Mouse (Mus musculus): ENCODE results near the gene Prrg1. TPM values are rescaled to one million over a fixed set of nuclear protein-coding genes. Genes with fewer than 3 reads are reported as not detected.

Prrg1 gene
- 6.1 and 7.3 TPM in 2 replicates for polyA plus RNA-seq (2015; fragmentation: Nextera tagmentation; extraction: Ambion mirVana)

DNA sequence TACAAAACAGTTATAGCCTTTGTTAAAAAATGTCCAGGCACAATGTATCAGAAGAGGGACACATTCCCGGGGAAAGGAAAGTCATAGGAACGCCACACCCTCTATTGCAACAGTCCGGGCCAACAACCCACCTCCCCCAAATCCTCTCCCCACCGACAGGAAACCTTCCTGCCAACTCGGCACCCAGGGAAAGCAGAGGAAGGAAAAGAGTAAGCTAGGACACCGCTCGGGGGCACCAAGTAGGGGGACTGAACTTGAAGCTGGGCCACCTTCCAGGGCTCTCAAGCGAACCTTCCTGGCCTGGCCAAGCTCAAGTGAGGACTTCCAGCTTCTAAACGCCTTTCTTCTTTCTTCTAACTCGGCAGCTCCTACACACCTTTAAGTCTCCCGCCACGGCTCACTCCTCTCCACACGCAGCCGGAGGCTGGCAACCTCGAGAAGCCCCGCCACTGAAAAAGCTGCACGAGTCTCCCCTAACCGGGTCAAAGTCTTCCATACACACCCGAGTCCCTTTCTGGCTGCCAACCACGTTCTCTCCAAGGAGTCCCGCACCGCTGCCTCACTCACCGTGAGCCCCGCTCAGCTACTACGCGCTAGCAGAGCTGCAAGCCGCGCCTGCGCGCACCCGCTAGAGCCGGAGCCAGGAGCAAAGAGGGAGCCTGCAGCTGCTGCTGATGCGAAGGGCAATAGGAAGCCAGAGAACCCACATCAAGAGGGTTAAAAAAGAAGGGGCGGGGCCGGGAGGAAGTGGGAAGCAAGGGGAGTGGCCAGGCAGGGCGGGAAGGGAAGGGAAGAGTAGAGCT is at the start of gene Prrg1:
Gene Prrg1 (minus strand): TSS at position 695 of the 803 bp plus-strand sequence.
- H3K4me3 ChIP-seq (replicated peaks), result peak within 1 kb of the TSS; percentile 53
- WGBS, result 15% methylated on average over 36 of the region's 36 CpGs

DNA sequence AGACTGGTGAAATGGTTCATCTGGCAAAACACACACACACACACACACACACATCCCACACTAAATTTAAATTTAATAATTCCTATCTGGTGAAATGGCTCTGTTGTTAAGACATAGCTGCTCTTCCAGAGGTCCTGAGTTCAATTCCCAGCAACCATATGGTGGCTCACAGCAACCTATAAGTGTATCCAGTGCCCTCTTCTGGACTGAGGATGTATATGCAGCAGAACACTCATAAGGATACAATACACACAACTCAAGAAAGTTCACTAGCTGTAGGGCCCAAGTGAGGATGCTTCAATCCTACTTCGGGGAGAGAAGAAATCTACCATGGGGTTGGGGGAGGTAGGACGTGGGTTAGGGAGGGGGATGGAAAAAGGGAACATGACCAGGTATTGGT is 22.1 kb upstream of the Prrg1 start:
- 70% methylated on average over 2 of the region's 2 CpGs for WGBS
- H3K9ac ChIP-seq (replicated peaks), result no peak overlapping the region

More for the DNA sequence above, at the start of gene Prrg1:
- Histone ChIP-seq H3K9ac (replicated peaks) (peak within 1 kb of the TSS; percentile 43), H3K9me3 (replicated peaks) (no peaks in the 10 kb centered on the region), H3K4me2 (peak within 1 kb of the TSS; percentile 51), H3K36me3 (no peaks in the 10 kb centered on the region), H3K27ac (replicated peaks) (peak within 1 kb of the TSS; percentile 83), H3K4me1 (no peaks in the 10 kb centered on the region), H3K27me3 (replicated peaks) (no peaks in the 10 kb centered on the region)
- peak; percentile 98 for ATAC-seq (ENCODE audit: low FRiP score)

DNA sequence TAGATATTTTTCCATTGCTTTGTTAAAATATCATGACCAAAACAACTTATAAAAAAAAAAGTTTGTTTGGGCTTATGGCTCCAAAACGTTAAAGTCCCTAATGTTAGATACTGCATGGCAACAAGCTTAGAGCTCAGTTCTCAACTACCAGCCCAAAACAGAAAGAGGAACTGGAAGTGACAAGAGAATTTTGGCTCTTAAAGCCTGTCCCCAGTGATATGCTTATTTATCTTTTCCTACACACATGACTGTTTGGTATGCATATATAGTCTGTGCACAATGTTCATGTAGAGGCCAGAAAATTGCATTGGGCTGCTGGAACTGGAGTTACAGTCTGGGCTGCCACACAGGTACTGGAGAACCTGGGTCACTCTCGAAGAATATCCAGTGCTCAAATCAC is 9.4 kb upstream of the Prrg1 start:
- H3K36me3 ChIP-seq, result no peaks in the 10 kb centered on the region
- no peak overlapping the region for H3K9ac ChIP-seq (replicated peaks)
- H3K9me3 ChIP-seq (replicated peaks), result no peaks in the 10 kb centered on the region
- H3K4me3 ChIP-seq (replicated peaks), result no peak overlapping the region
- H3K4me1 ChIP-seq, result no peaks in the 10 kb centered on the region
- no peak for ATAC-seq (ENCODE audit: low FRiP score)
- 73% methylated on average over 2 of the region's 2 CpGs for WGBS
- H3K27ac ChIP-seq (replicated peaks), result no peak overlapping the region
- H3K4me2 ChIP-seq, result no peak overlapping the region
- H3K27me3 ChIP-seq (replicated peaks), result no peaks in the 10 kb centered on the region

More for the DNA sequence above, 22.1 kb upstream of the Prrg1 start:
- no peak for ATAC-seq (ENCODE audit: low FRiP score)
- H3K4me1 ChIP-seq, result no peaks in the 10 kb centered on the region
- no peak overlapping the region for H3K27ac ChIP-seq (replicated peaks)
- no peaks in the 10 kb centered on the region for H3K36me3 ChIP-seq
- H3K4me2 ChIP-seq, result no peak overlapping the region
- H3K4me3 ChIP-seq (replicated peaks), result no peak overlapping the region
- H3K9me3 ChIP-seq (replicated peaks), result no peaks in the 10 kb centered on the region
- H3K27me3 ChIP-seq (replicated peaks), result no peaks in the 10 kb centered on the region

DNA sequence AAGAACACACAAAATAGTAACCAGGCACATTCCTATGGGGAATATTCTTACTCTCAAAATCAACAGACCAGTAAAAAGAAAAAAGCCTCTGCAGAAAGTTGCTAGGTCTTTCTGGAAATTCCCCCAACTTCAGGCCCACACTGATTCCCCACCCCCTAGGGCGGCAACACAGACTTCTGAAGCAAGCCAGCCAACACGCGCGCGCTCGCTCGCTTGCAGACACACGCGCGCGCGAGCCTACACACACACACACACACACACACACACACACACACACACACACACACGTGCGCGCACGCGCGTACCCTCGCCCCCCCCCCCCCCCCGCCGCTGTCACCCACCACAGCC is 868 bp downstream of the Prrg1 start:
- 23% methylated on average over 12 of the region's 21 CpGs for WGBS
- H3K9ac ChIP-seq (replicated peaks), result peak overlapping the region; percentile 43; the same call in 1 of the 2 replicates
- peak overlapping the region; percentile 53 for H3K4me3 ChIP-seq (replicated peaks)
- H3K4me1 ChIP-seq, result no peaks in the 10 kb centered on the region
- peak overlapping the region; percentile 51 for H3K4me2 ChIP-seq
- no peaks in the 10 kb centered on the region for H3K27me3 ChIP-seq (replicated peaks)
- ATAC-seq (ENCODE audit: low FRiP score), result peak; percentile 57
- no peaks in the 10 kb centered on the region for H3K36me3 ChIP-seq
- H3K9me3 ChIP-seq (replicated peaks), result no peaks in the 10 kb centered on the region
- H3K27ac ChIP-seq (replicated peaks), result peak overlapping the region; percentile 83

DNA sequence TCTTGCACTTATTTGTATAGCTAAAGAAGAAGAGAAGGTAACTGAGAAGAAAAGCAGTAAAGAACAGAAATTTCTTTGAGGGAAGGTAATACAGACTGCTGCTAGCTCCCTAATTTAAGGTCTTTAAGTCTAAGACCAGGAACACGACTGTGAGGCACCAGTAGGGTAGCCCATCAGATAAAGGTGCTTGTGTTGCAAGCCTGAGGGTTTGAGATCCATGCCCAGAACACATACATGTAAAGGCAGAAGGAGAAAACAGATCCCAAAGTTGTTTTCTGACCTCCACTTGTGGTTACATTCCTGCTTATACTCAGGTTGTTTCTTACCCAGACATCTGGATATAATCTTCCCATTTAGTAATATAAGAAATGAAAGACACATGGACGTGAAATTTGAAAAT is 20.2 kb downstream of the Prrg1 start:
- WGBS, result 65% methylated on average over 2 of the region's 2 CpGs
- H3K27me3 ChIP-seq (replicated peaks), result no peaks in the 10 kb centered on the region
- no peak overlapping the region for H3K4me3 ChIP-seq (replicated peaks)
- H3K4me2 ChIP-seq, result no peak overlapping the region
- H3K27ac ChIP-seq (replicated peaks), result no peak overlapping the region
- H3K36me3 ChIP-seq, result no peaks in the 10 kb centered on the region
- no peaks in the 10 kb centered on the region for H3K9me3 ChIP-seq (replicated peaks)
- H3K4me1 ChIP-seq, result no peaks in the 10 kb centered on the region
- no peak for ATAC-seq (ENCODE audit: low FRiP score)
- H3K9ac ChIP-seq (replicated peaks), result no peak overlapping the region

DNA sequence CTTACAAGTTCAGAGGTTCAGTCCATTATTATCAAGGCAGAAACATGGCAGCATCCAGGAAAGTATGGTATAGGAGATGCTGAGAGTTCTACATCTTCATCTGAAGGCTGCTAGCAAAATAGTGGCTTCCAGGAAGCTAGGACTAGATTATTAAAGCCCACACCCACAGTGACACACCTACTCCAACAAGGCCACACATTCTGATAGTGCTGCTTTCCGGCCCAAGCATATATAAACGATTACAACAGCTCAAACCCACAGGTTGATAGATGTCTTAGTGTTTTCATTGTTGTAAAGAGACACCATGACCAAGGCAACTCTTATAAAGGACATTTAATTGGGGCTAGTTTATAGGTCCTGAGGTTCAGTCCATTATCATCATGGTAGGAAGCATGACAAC is 30.3 kb downstream of the Prrg1 start:
- H3K9me3 ChIP-seq (replicated peaks), result no peaks in the 10 kb centered on the region
- H3K27ac ChIP-seq (replicated peaks), result no peak overlapping the region
- no peak overlapping the region for H3K4me3 ChIP-seq (replicated peaks)
- H3K36me3 ChIP-seq, result no peaks in the 10 kb centered on the region
- H3K4me1 ChIP-seq, result no peaks in the 10 kb centered on the region
- ATAC-seq (ENCODE audit: low FRiP score), result no peak
- no peak overlapping the region for H3K9ac ChIP-seq (replicated peaks)
- no peak overlapping the region for H3K4me2 ChIP-seq
- no peaks in the 10 kb centered on the region for H3K27me3 ChIP-seq (replicated peaks)
- 92% methylated on average over 2 of the region's 2 CpGs for WGBS

DNA sequence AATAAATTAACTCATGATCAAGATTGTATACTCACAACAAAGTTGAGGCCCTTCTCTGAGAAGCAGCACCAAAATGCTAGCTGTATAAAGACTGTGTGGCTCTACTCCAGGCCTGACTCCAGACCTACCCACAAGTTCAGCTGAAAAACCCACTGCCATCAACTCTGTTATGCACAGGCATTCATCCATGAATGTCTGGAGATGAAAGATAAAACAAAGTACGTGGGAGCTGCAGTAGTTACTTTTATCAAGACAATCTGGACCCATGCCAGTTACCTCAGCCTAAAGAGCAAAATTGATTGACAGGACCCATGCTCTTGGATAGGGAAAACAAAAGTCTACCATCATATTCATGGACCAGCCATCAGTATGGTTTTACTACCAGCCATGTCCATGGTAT is 31.0 kb downstream of the Prrg1 start:
- ATAC-seq (ENCODE audit: low FRiP score), result no peak
- Histone ChIP-seq H3K9ac (replicated peaks) (no peak overlapping the region), H3K36me3 (no peaks in the 10 kb centered on the region), H3K27ac (replicated peaks) (no peak overlapping the region), H3K27me3 (replicated peaks) (no peaks in the 10 kb centered on the region), H3K4me2 (no peak overlapping the region), H3K4me3 (replicated peaks) (no peak overlapping the region), H3K9me3 (replicated peaks) (no peaks in the 10 kb centered on the region), H3K4me1 (no peaks in the 10 kb centered on the region)
- WGBS, result 58% methylated on average over 1 of the region's 1 CpGs

DNA sequence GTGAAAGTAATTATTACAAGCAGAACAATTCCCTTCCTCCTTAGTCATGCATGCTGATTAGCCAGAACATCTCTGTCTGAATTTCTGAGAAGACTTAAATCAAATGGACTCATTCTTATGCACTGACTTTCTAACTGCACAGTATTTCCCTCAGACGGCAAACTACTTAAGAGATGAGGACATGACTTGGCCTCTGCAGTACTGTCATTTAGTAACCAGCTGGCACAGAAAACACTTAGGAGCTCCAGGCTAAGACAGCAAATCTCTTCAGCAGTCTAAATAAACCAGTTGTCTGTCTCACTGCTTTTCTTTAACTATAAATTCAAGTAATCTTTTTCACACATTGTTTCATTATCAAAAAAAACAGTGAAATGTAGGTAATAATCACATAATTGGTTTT is 36.0 kb downstream of the Prrg1 start:
- Histone ChIP-seq H3K9me3 (replicated peaks) (no peaks in the 10 kb centered on the region), H3K4me1 (no peaks in the 10 kb centered on the region), H3K27me3 (replicated peaks) (no peaks in the 10 kb centered on the region), H3K9ac (replicated peaks) (no peak overlapping the region), H3K36me3 (no peaks in the 10 kb centered on the region), H3K27ac (replicated peaks) (no peak overlapping the region), H3K4me3 (replicated peaks) (no peak overlapping the region), H3K4me2 (no peak overlapping the region)
- WGBS, result 44% methylated on average over 1 of the region's 1 CpGs
- ATAC-seq (ENCODE audit: low FRiP score), result no peak

DNA sequence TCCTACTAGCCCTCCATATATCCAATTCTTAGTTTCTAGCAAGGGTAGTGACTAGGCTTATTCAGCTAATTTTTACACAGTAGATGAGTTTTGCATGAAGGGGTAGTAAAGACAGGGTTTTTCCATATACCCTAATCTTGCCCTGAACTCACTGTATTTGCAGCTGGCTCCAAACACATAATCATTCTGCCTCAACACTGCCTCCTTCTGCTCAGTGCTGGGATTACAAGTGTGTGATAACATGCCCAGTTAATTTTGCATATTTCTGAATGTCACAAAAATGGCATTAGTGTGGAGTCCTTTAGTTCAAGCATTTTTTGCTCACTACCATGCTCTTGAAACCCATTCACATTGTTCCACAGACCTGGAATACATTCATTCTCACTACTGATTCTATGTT is 44.0 kb downstream of the Prrg1 start:
- ATAC-seq (ENCODE audit: low FRiP score), result no peak
- H3K27me3 ChIP-seq (replicated peaks), result no peaks in the 10 kb centered on the region
- no peak overlapping the region for H3K9ac ChIP-seq (replicated peaks)
- H3K4me2 ChIP-seq, result no peak overlapping the region
- no peaks in the 10 kb centered on the region for H3K36me3 ChIP-seq
- no peak overlapping the region for H3K27ac ChIP-seq (replicated peaks)
- no peak overlapping the region for H3K4me3 ChIP-seq (replicated peaks)
- no peaks in the 10 kb centered on the region for H3K4me1 ChIP-seq
- H3K9me3 ChIP-seq (replicated peaks), result no peaks in the 10 kb centered on the region

DNA sequence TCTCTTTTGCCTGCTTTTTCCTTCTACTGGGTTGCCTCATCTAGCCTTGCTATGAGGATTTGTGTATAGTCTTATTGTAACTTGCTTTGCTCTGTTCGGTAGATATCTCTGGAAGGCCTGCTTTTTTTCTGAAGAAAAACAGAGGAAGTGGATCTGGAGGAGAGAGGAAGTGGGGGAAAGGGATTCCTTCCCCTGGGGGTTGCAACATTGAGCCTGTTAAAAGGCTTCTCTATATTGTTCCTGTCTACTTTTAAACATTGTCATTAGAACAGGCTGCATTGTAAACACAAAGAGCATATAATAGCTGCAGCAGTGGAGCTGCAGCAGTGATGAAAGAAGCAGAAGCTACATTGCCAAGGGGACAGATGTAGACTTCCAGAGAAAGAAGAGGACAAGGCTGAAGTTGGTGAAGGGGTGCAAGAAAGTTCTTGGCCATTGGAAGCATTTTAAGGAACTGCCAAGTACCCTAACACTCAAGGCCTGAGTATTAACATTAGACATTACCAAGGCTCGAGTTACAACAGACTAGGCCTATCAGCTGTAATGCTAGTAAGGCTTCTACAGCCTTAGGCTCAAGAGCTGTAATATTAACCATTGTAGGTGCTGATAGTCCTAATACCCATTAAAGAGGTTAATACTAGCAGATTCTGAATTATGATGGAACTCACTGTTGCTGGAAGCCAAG is 44.9 kb downstream of the Prrg1 start:
- H3K4me2 ChIP-seq, result no peak overlapping the region
- no peak overlapping the region for H3K9ac ChIP-seq (replicated peaks)
- no peaks in the 10 kb centered on the region for H3K4me1 ChIP-seq
- ATAC-seq (ENCODE audit: low FRiP score), result no peak
- H3K36me3 ChIP-seq, result no peaks in the 10 kb centered on the region
- 83% methylated on average over 2 of the region's 2 CpGs for WGBS
- no peaks in the 10 kb centered on the region for H3K27me3 ChIP-seq (replicated peaks)
- no peaks in the 10 kb centered on the region for H3K9me3 ChIP-seq (replicated peaks)
- H3K27ac ChIP-seq (replicated peaks), result no peak overlapping the region
- H3K4me3 ChIP-seq (replicated peaks), result no peak overlapping the region

DNA sequence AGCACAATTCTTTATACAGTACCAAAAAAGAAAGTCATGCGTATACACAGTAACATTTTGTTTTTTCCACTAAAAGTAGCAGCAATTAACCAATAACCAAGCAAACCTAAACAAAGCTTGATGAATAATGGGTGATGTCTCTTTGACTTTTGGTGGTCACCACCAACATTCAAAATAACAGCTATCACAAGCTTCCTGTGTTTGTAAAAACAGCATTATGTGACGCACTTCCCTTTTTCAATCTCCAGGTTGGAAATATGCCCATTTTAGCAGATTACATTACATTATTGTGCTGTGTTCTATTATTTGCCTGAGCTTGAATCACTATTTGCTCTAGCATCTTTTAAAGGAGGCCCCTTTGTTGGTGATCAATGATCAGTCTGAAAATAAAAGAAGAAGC is 65.4 kb downstream of the Prrg1 start:
- H3K27ac ChIP-seq (replicated peaks), result no peak overlapping the region
- no peak for ATAC-seq (ENCODE audit: low FRiP score)
- no peaks in the 10 kb centered on the region for H3K36me3 ChIP-seq
- WGBS, result 93% methylated on average over 2 of the region's 2 CpGs
- H3K27me3 ChIP-seq (replicated peaks), result no peaks in the 10 kb centered on the region
- no peaks in the 10 kb centered on the region for H3K4me1 ChIP-seq
- no peak overlapping the region for H3K9ac ChIP-seq (replicated peaks)
- H3K4me3 ChIP-seq (replicated peaks), result no peak overlapping the region
- H3K9me3 ChIP-seq (replicated peaks), result no peaks in the 10 kb centered on the region
- H3K4me2 ChIP-seq, result no peak overlapping the region

DNA sequence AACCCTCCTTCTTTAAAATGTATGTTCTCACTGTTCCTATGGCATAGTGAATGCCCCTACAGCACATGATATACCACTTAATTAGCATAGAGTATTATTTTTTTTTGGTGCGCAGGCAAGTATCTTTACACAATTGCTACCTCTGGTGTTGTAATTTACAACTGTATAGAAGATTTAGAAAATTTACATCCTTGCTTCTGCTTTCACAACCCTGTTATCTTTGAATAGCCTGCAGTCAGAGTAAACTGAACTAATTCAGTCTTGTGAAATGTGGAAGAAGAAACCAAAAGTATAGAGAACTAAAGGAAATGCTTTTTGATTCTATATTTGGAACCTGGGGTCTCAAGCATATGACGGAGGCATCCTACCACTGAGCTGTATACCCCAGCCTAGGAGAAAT is 100.7 kb downstream of the Prrg1 start:
- no peak for ATAC-seq (ENCODE audit: low FRiP score)
- no peak overlapping the region for H3K9ac ChIP-seq (replicated peaks)
- 92% methylated on average over 2 of the region's 2 CpGs for WGBS
- no peak overlapping the region for H3K4me3 ChIP-seq (replicated peaks)
- no peak overlapping the region for H3K27ac ChIP-seq (replicated peaks)
- no peaks in the 10 kb centered on the region; the same call in 1 of the 2 replicates for H3K9me3 ChIP-seq (replicated peaks)
- no peak overlapping the region for H3K4me2 ChIP-seq
- H3K27me3 ChIP-seq (replicated peaks), result no peaks in the 10 kb centered on the region
- no peaks in the 10 kb centered on the region for H3K36me3 ChIP-seq
- H3K4me1 ChIP-seq, result no peaks in the 10 kb centered on the region
